Mouse (Mus musculus) testis, adult 2 months (tissue): ENCODE results near the gene Acot6. TPM values are rescaled to one million over a fixed set of nuclear protein-coding genes. Genes with fewer than 3 reads are reported as not detected.
"Not testable (repeated sequence)": the region's sequence is repeated elsewhere in the genome, so short reads cannot be mapped to it uniquely, and the experiment has no call there.

ENCODE experiments used
- H3K27ac ChIP-seq: fragments of 200-500 bp; 2 replicates; pipeline ENCODE4 v1.5.1; 2012; ENCODE audit warnings: low read depth, low read length; ENCODE audit not compliant: control insufficient read depth, insufficient read depth
- H3K27me3 ChIP-seq: fragments of 200-500 bp; 2 replicates; pipeline ENCODE4 v1.6.1; 2012; ENCODE audit warnings: mild to moderate bottlenecking, low read length, moderate library complexity; ENCODE audit not compliant: control insufficient read depth, insufficient read depth
- H3K36me3 ChIP-seq: fragments of 200-500 bp; 2 replicates; pipeline ENCODE4 v1.6.1; 2012; ENCODE audit warnings: mild to moderate bottlenecking, low read length; ENCODE audit not compliant: control insufficient read depth, insufficient read depth
- H3K4me1 ChIP-seq: fragments of 200-500 bp; 2 replicates; pipeline ENCODE4 v1.6.1; 2012; ENCODE audit warnings: low read length; ENCODE audit not compliant: control insufficient read depth, insufficient read depth
- H3K4me3 ChIP-seq: fragments of 200-500 bp; 2 replicates; pipeline ENCODE4 v1.5.1; 2012; ENCODE audit warnings: low read depth, mild to moderate bottlenecking, low read length, moderate library complexity, mixed read lengths; ENCODE audit not compliant: control insufficient read depth
- CTCF ChIP-seq: fragments of 200-500 bp; IDR thresholded peaks from 2 replicates; pipeline ENCODE4 v1.5.1; 2012; ENCODE audit warnings: low read depth, mild to moderate bottlenecking, inconsistent platforms, low read length, moderate library complexity; ENCODE audit not compliant: control insufficient read depth, insufficient read depth, insufficient replicate concordance
- POLR2A ChIP-seq: fragments of 200-500 bp; IDR thresholded peaks from 2 replicates; pipeline ENCODE4 v1.6.1; 2012; ENCODE audit warnings: low read depth, mild to moderate bottlenecking, inconsistent platforms, low read length, moderate library complexity; ENCODE audit not compliant: control insufficient read depth
- polyA plus RNA-seq: library from polyadenylated mRNA; depleted of rRNA; stranded (reverse); fragments of >200 nt; gene quantifications from 2 replicates; pipeline ENCODE4 v1.2.3, GENCODE M21; 2012

Gene Acot6
- polyA plus RNA-seq, 1 experiment: 0.41 TPM

DNA sequence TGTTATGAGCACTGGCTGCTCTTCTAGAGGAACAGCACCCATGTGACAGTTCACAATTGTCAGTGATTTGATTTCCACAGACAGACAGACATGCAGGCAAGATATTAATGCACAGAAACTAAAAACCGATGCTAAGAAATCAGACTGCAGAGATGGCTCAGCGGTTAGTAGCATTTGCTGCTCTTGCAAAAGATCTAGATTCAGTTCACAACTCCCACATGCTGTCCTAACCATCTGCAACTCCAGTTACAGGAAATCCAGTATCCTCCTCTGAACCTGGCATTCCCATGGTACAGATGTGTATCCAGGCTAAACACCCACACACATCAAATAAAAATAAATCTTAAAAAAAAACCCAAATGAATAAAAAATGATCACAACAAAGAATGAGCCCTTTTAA lies 28.8 kb upstream of the Acot6 start:
- H3K27me3 ChIP-seq: no peaks in the 10 kb centered on the region
- TF ChIP-seq POLR2A (no peak), CTCF (no peak)
- no peak overlapping the region for H3K27ac ChIP-seq
- H3K4me3 ChIP-seq: no peak overlapping the region
- H3K4me1 ChIP-seq: peaks cover 6% of the 10 kb centered on the region
- no peaks in the 10 kb centered on the region for H3K36me3 ChIP-seq

DNA sequence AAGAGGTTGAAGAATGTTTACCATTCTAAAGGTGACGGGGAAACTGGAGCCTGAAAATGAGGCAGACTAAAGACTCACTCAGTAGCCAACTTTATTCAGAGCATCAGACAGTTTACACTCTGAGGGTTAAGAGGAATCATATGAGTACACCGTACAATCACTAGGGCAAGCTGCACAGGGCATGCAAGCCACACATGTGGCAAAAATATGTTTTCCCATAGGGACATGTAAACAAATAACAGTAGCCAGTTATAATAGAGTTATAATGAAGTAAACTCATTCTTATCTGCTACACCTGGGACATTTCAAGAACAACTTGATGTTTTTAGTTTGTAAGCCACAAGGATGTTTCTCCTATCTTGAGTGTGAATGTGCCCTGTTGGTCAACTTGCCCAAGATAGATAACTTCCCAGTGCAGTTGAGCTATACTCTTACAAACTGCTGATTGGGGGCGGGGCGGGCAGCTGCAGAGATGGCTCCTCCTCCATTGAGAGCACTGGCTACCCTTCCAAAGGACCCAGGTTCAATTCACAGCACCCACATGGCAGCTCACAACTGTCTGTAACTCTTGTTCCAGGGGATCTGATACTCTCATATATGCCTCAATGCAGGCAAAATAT lies 23.0 kb upstream of the Acot6 start:
- no peak overlapping the region for H3K4me3 ChIP-seq
- H3K27ac ChIP-seq: no peak overlapping the region
- no peaks in the 10 kb centered on the region for H3K4me1 ChIP-seq
- H3K36me3 ChIP-seq: no peaks in the 10 kb centered on the region
- TF ChIP-seq CTCF: no peak
- TF ChIP-seq POLR2A: no peak
- H3K27me3 ChIP-seq: no peaks in the 10 kb centered on the region

- H3K36me3 ChIP-seq: no peaks in the 10 kb centered on the region
- no peak for TF ChIP-seq CTCF
- TF ChIP-seq POLR2A: no peak
- no peaks in the 10 kb centered on the region for H3K27me3 ChIP-seq
- peak overlapping the region; percentile 28; the same call in 1 of the 2 replicates for H3K27ac ChIP-seq
- H3K4me3 ChIP-seq: no peak overlapping the region
- no peaks in the 10 kb centered on the region for H3K4me1 ChIP-seq
These were observed 16.6 kb upstream of the Acot6 start for GRCm38 (mm10) chr12:84083842-84084241.

DNA sequence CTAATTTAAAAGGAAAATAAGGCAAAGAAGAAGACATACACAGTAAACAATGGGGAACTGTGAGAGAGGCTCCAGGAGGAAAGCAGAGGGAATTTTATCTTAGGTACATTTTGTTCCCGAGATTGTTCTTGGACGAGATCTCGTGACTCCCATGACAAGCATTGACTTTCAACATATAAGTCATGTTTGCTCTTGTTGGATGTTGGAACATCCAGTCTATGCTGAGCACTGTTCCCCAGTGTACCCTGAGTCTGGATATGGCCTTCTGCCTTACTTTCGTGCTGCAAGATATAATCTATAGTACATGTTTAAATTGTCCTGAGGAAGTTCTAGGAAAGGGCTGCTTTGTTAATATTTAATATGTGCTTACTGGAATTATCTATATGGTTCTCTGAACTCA lies 15.9 kb upstream of the Acot6 start:
- Histone ChIP-seq H3K27me3 (no peaks in the 10 kb centered on the region), H3K4me1 (no peaks in the 10 kb centered on the region), H3K27ac (no peak overlapping the region), H3K4me3 (no peak overlapping the region), H3K36me3 (no peaks in the 10 kb centered on the region)
- TF ChIP-seq POLR2A: no peak
- TF ChIP-seq CTCF: no peak

DNA sequence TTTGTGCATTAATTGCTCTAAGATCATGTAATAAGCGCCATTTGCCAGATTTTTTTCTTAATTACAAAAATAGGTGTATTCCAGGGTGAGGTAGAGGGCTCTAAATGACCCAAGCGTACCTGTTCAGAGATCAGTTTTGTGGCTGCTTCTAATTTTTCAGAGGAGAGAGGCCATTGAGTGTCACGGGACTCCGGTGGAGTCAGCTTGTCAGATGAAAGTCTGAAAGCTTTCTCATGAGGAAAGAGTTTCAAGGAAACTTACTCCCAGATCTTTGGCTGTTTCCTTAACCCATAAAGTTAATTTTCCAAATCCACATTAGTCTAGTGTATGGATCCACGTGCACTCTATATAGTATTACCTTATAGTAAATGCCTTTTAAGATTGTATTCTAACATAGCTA lies 5.8 kb upstream of the Acot6 start:
- H3K4me3 ChIP-seq, H3K27ac ChIP-seq, H3K36me3 ChIP-seq, H3K4me1 ChIP-seq, H3K27me3 ChIP-seq: not testable (repeated sequence)

- no peaks in the 10 kb centered on the region for H3K4me1 ChIP-seq
- H3K4me3 ChIP-seq: no peak overlapping the region
- no peaks in the 10 kb centered on the region for H3K27me3 ChIP-seq
- H3K36me3 ChIP-seq: no peaks in the 10 kb centered on the region
- H3K27ac ChIP-seq: no peak overlapping the region
- TF ChIP-seq CTCF (no peak), POLR2A (no peak)
These were observed 849 bp upstream of the Acot6 start for GRCm38 (mm10) chr12:84099605-84100004.

GRCm38 (mm10) chr12:84100071-84100470 lies 383 bp upstream of the Acot6 start:
- no peaks in the 10 kb centered on the region for H3K36me3 ChIP-seq
- H3K4me1 ChIP-seq: no peaks in the 10 kb centered on the region
- no peak overlapping the region for H3K27ac ChIP-seq
- TF ChIP-seq POLR2A: no peak
- TF ChIP-seq CTCF: no peak
- H3K4me3 ChIP-seq: no peak overlapping the region
- no peaks in the 10 kb centered on the region for H3K27me3 ChIP-seq

GRCm38 (mm10) chr12:84101493-84101845 lies 1.0 kb downstream of the Acot6 start:
- TF ChIP-seq CTCF (no peak), POLR2A (no peak)
- Histone ChIP-seq H3K4me3 (peak overlapping the region; percentile 73), H3K27me3 (no peaks in the 10 kb centered on the region), H3K27ac (no peak overlapping the region), H3K4me1 (no peaks in the 10 kb centered on the region), H3K36me3 (no peaks in the 10 kb centered on the region)
